Mouse (Mus musculus) G1E (cell line): ENCODE results near the gene Tnfrsf1b. TPM values are rescaled to one million over a fixed set of nuclear protein-coding genes. Genes with fewer than 3 reads are reported as not detected.

ENCODE experiments used
- ATAC-seq: 2 replicates; pipeline ENCODE4 v1.8.0; 2016; ENCODE audit warnings: mild to moderate bottlenecking; ENCODE audit not compliant: insufficient number of reproducible peaks, poor library complexity, low FRiP score, severe bottlenecking; ENCODE audit errors: extremely low read depth
- DNase-seq: peaks from one replicate; pipeline ENCODE4 v3.0.0; 2012; ENCODE audit warnings: low spot score
- H3K27me3 ChIP-seq: 2 replicates; pipeline ENCODE4 v1.6.1; 2012; ENCODE audit warnings: mild to moderate bottlenecking, low read length, inconsistent platforms; ENCODE audit not compliant: insufficient read depth
- H3K36me3 ChIP-seq: replicated peaks from 2 replicates; pipeline ENCODE3; 2012; ENCODE audit warnings: mild to moderate bottlenecking, inconsistent platforms
- H3K4me1 ChIP-seq: 2 replicates; pipeline ENCODE4 v1.6.1; 2012; ENCODE audit warnings: low read depth, low read length, inconsistent platforms, mixed read lengths; ENCODE audit not compliant: insufficient read depth
- H3K4me3 ChIP-seq: 2 replicates; pipeline ENCODE4 v1.5.1; 2012; ENCODE audit warnings: low read depth, mild to moderate bottlenecking, inconsistent platforms, low read length, moderate library complexity, mixed read lengths
- H3K9me3 ChIP-seq: replicated peaks from 2 replicates; pipeline ENCODE4 v1.6.1; 2012; ENCODE audit warnings: inconsistent platforms
- CTCF ChIP-seq: IDR thresholded peaks from 2 replicates; pipeline ENCODE4 v1.5.1; 2012; ENCODE audit warnings: low read depth, low read length, inconsistent platforms, mixed read lengths
- GATA1 ChIP-seq: IDR thresholded peaks from 2 replicates; pipeline ENCODE4 v1.6.1; 2012; ENCODE audit warnings: borderline replicate concordance, low read length, inconsistent platforms, mixed read lengths
- GATA2 ChIP-seq: IDR thresholded peaks from 2 replicates; pipeline ENCODE4 v1.6.1; 2012; ENCODE audit warnings: low read depth, low read length, inconsistent platforms, borderline replicate concordance
- POLR2AphosphoS5 ChIP-seq: IDR thresholded peaks from 2 replicates; pipeline ENCODE4 v1.6.1; 2012; ENCODE audit warnings: low read depth, low read length, inconsistent platforms; ENCODE audit not compliant: insufficient replicate concordance
- TAL1 ChIP-seq: conservative IDR thresholded peaks from 2 replicates; pipeline ENCODE4 v1.6.1; 2012; ENCODE audit warnings: low read depth, low read length, inconsistent platforms, mixed read lengths
- polyA plus RNA-seq: library from polyadenylated mRNA; stranded (reverse); fragments of >175 nt; gene quantifications from 2 replicates; pipeline ENCODE4 v1.2.3, GENCODE M21; 2012
- total RNA-seq, 2 experiments: library from RNA; stranded (forward) in 1 of 2; stranded (reverse) in 1 of 2; fragments of 200-1000 nt in 1 of 2; fragments of >200 nt in 1 of 2; fragmentation: Nextera tagmentation in 1 of 2; gene quantifications; 2 replicates each; pipeline ENCODE4 v1.2.3; 2014 to 2017

The Tnfrsf1b gene
- total and polyA plus RNA-seq, 3 experiments = not detected

GRCm38 (mm10) chr4:145283441-145283840 is 36.8 kb upstream of the Tnfrsf1b start:
- H3K36me3 ChIP-seq = no peaks in the 10 kb centered on the region
- H3K4me1 ChIP-seq = no peaks in the 10 kb centered on the region
- ATAC-seq (no peak), DNase-seq (no peak)
- H3K9me3 ChIP-seq = peaks cover 38% of the 10 kb centered on the region
- TF ChIP-seq POLR2AphosphoS5 = no peak
- H3K4me3 ChIP-seq = no peak overlapping the region
- no peaks in the 10 kb centered on the region for H3K27me3 ChIP-seq

- DNase-seq = no peak
Observed at GRCm38 (mm10) chr4:145280966-145281365, 34.3 kb upstream of the Tnfrsf1b start.

GRCm38 (mm10) chr4:145278724-145279370 is 32.2 kb upstream of the Tnfrsf1b start:
- Histone ChIP-seq H3K36me3 (no peaks in the 10 kb centered on the region), H3K4me3 (no peak overlapping the region), H3K4me1 (no peaks in the 10 kb centered on the region), H3K27me3 (no peaks in the 10 kb centered on the region), H3K9me3 (peaks cover 53% of the 10 kb centered on the region)
- no peak for ATAC-seq
- TF ChIP-seq TAL1 (no peak), CTCF (no peak), GATA2 (no peak), POLR2AphosphoS5 (no peak), GATA1 (no peak)
- DNase-seq = no peak

More at GRCm38 (mm10) chr4:145280966-145281365, 34.3 kb upstream of the Tnfrsf1b start:
- Histone ChIP-seq H3K36me3 (no peaks in the 10 kb centered on the region), H3K27me3 (no peaks in the 10 kb centered on the region), H3K4me3 (no peak overlapping the region), H3K4me1 (no peaks in the 10 kb centered on the region), H3K9me3 (peaks cover 54% of the 10 kb centered on the region)
- ATAC-seq = no peak
- TF ChIP-seq TAL1 (no peak), POLR2AphosphoS5 (no peak), CTCF (no peak), GATA2 (no peak), GATA1 (no peak)

GRCm38 (mm10) chr4:145278231-145278630 is 31.6 kb upstream of the Tnfrsf1b start:
- Histone ChIP-seq H3K36me3 (no peaks in the 10 kb centered on the region), H3K4me3 (no peak overlapping the region), H3K9me3 (peaks cover 52% of the 10 kb centered on the region), H3K27me3 (no peaks in the 10 kb centered on the region), H3K4me1 (no peaks in the 10 kb centered on the region)
- no peak for TF ChIP-seq GATA2
- TF ChIP-seq POLR2AphosphoS5 = no peak
- TF ChIP-seq TAL1 = no peak
- no peak for TF ChIP-seq CTCF
- TF ChIP-seq GATA1 = no peak
- ATAC-seq = no peak
- no peak for DNase-seq

- H3K4me3 ChIP-seq = no peak overlapping the region
- no peak for TF ChIP-seq TAL1
- no peak for TF ChIP-seq GATA2
- no peak for TF ChIP-seq POLR2AphosphoS5
- no peak for TF ChIP-seq GATA1
- no peak for DNase-seq
- ATAC-seq = no peak
- H3K4me1 ChIP-seq = no peaks in the 10 kb centered on the region
- no peaks in the 10 kb centered on the region for H3K27me3 ChIP-seq
- H3K36me3 ChIP-seq = no peaks in the 10 kb centered on the region
- H3K9me3 ChIP-seq = peaks cover 52% of the 10 kb centered on the region
Observed at GRCm38 (mm10) chr4:145276368-145277249, 29.9 kb upstream of the Tnfrsf1b start.

GRCm38 (mm10) chr4:145274887-145275286 is 28.2 kb upstream of the Tnfrsf1b start:
- no peak for ATAC-seq
- peaks cover 49% of the 10 kb centered on the region for H3K9me3 ChIP-seq
- DNase-seq = no peak
- H3K36me3 ChIP-seq = no peaks in the 10 kb centered on the region
- H3K4me1 ChIP-seq = no peaks in the 10 kb centered on the region
- TF ChIP-seq TAL1 (no peak), GATA1 (no peak), GATA2 (no peak), POLR2AphosphoS5 (no peak), CTCF (no peak)
- no peak overlapping the region for H3K4me3 ChIP-seq
- no peaks in the 10 kb centered on the region for H3K27me3 ChIP-seq

- Histone ChIP-seq H3K36me3 (no peaks in the 10 kb centered on the region), H3K4me1 (no peaks in the 10 kb centered on the region), H3K27me3 (no peaks in the 10 kb centered on the region), H3K9me3 (peaks cover 55% of the 10 kb centered on the region), H3K4me3 (no peak overlapping the region)
- ATAC-seq (no peak), DNase-seq (no peak)
- TF ChIP-seq CTCF (no peak), GATA2 (no peak), POLR2AphosphoS5 (no peak), TAL1 (no peak), GATA1 (no peak)
Observed at GRCm38 (mm10) chr4:145273923-145274322, 27.3 kb upstream of the Tnfrsf1b start.
